Mouse (Mus musculus): ENCODE results near the gene Lyst.

DNA sequence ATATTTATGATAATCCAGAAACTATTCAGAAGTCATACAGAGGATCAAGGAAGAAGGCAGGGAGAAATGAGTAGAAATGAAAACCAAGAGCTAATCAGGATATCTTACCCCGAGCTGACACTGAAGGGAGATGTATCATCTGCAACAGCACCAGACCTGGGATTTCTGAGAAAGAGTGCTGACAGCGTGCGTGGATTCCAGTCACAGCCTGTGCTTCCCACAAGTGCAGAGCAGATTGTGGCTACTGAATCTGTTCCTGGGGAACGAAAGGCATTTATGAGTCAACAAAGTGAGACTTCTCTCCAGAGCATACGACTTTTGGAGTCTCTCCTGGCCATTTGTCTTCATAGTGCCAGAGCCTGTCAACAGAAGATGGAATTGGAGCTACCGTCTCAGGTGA, 47.8 kb downstream of the Lyst start:
- no peak for TF ChIP-seq CTCF (IDR thresholded peaks at IDR 0.05; ENCODE audit: low read depth)
- TF ChIP-seq EP300 (IDR thresholded peaks at IDR 0.05; ENCODE audit: low read depth) = no peak

Data from heart, postnatal 0 days (tissue).